ENCODE assay signal across 12 mouse cellular contexts in genomic region chr6:146770005-146770745, GRCm38 (mm10). TPM values are rescaled to one million over a fixed set of nuclear protein-coding genes. Genes with fewer than 3 reads are reported as not detected.
DNase-seq lines count a peak whose midpoint lies in the region; ATAC-seq and TF ChIP-seq lines count a peak whose summit lies in the region.
"Had no signal": no experiment of that assay in that cellular context is flagged by ENCODE, and none has a peak within 500 bp of the region (broad histone marks: within the 10 kb centered on the region; RNA-seq: fewer than 3 reads in every experiment).

No protein-coding gene starts in this region.

- no peaks in the 10 kb centered on the region for H3K4me1 ChIP-seq in kidney, embryonic 16.5 days (ENCODE audit: insufficient read depth, low read length)
- H3K4me1 ChIP-seq in cortical plate, adult 2 months (ENCODE audit: control insufficient read depth, insufficient read depth, low read length): no peaks in the 10 kb centered on the region
- no peaks in the 10 kb centered on the region for H3K4me1 ChIP-seq in heart, postnatal 0 days (ENCODE audit: control insufficient read depth, insufficient read depth)
- no peaks in the 10 kb centered on the region for H3K4me1 ChIP-seq in forebrain, embryonic 15.5 days
- H3K4me1 ChIP-seq: midbrain, embryonic 13.5 days had no signal

- ATAC-seq in kidney, embryonic 16.5 days (ENCODE audit: low FRiP score, low TSS enrichment): peak; percentile 23; the same call in 1 of the 2 replicates
- ATAC-seq in heart, postnatal 0 days (ENCODE audit: insufficient read depth, low read depth): peak; percentile 84
- peak; percentile 77 for ATAC-seq in megakaryocyte progenitor cell, adult 5-6 weeks (replicated peaks; ENCODE audit: poor library complexity)
- no peak for ATAC-seq in forebrain, embryonic 15.5 days (replicated peaks)
- ATAC-seq: midbrain, embryonic 13.5 days had no signal

- no peak for DNase-seq in kidney, adult 9 months
- peak; percentile 66 for DNase-seq in heart, postnatal 0 days (ENCODE audit: low spot score)
- DNase-seq in cerebellum, postnatal 14 days: no peak
- DNase-seq in right cerebral cortex, postnatal 25 days: no peak
- DNase-seq: adrenal gland, adult 2 months; cerebellum, adult 18-20 months; thymus, adult 2 months had no signal

- no peak for TF ChIP-seq POLR2A in cortical plate, adult 2 months (IDR thresholded peaks at IDR 0.05; ENCODE audit: extremely low read depth, insufficient read depth, low read length)

- H3K9ac ChIP-seq in kidney, embryonic 16.5 days (replicated peaks; ENCODE audit: low read length): no peak overlapping the region
- H3K9ac ChIP-seq in heart, postnatal 0 days (replicated peaks; ENCODE audit: low read depth, low read length): no peak overlapping the region
- no peak overlapping the region for H3K9ac ChIP-seq in forebrain, embryonic 15.5 days (replicated peaks)
- H3K9ac ChIP-seq: midbrain, embryonic 13.5 days had no signal

- H3K4me2 ChIP-seq in kidney, embryonic 16.5 days (replicated peaks; ENCODE audit: low read depth, low read length): no peak overlapping the region
- H3K4me2 ChIP-seq in heart, postnatal 0 days (ENCODE audit: low read depth, low read length): no peak overlapping the region
- no peak overlapping the region for H3K4me2 ChIP-seq in forebrain, embryonic 15.5 days (replicated peaks)
- H3K4me2 ChIP-seq: midbrain, embryonic 13.5 days had no signal

- no peak overlapping the region for H3K4me3 ChIP-seq in kidney, embryonic 16.5 days (ENCODE audit: low read length)
- no peak overlapping the region for H3K4me3 ChIP-seq in cortical plate, adult 2 months (ENCODE audit: insufficient read depth, low read length)
- H3K4me3 ChIP-seq in heart, postnatal 0 days (ENCODE audit: low read depth, low read length): no peak overlapping the region
- H3K4me3 ChIP-seq in forebrain, embryonic 15.5 days: no peak overlapping the region
- H3K4me3 ChIP-seq: midbrain, embryonic 13.5 days had no signal

- H3K9me3 ChIP-seq in kidney, embryonic 16.5 days (ENCODE audit: low read length): no peaks in the 10 kb centered on the region
- no peaks in the 10 kb centered on the region for H3K9me3 ChIP-seq in heart, postnatal 0 days (replicated peaks; ENCODE audit: control insufficient read depth, low read length)
- no peaks in the 10 kb centered on the region for H3K9me3 ChIP-seq in forebrain, embryonic 15.5 days
- H3K9me3 ChIP-seq: midbrain, embryonic 13.5 days had no signal

- no peaks in the 10 kb centered on the region for H3K27me3 ChIP-seq in kidney, embryonic 16.5 days (ENCODE audit: insufficient read depth, low read length)
- no peaks in the 10 kb centered on the region for H3K27me3 ChIP-seq in heart, postnatal 0 days (ENCODE audit: control insufficient read depth, insufficient read depth, low read length)
- H3K27me3 ChIP-seq in forebrain, embryonic 15.5 days: no peaks in the 10 kb centered on the region
- H3K27me3 ChIP-seq: midbrain, embryonic 13.5 days had no signal

- no peak for TF ChIP-seq EP300 in heart, postnatal 0 days (IDR thresholded peaks at IDR 0.05; ENCODE audit: low read depth)

- TF ChIP-seq CTCF in cortical plate, adult 2 months (IDR thresholded peaks at IDR 0.05; ENCODE audit: extremely low read depth, insufficient read depth, low read length): no peak
- no peak for TF ChIP-seq CTCF in heart, postnatal 0 days (IDR thresholded peaks at IDR 0.05; ENCODE audit: low read depth)

- peak overlapping the region; percentile 33; the same call in 1 of the 2 replicates for H3K27ac ChIP-seq in kidney, embryonic 16.5 days (ENCODE audit: low read length)
- H3K27ac ChIP-seq in cortical plate, adult 2 months (ENCODE audit: insufficient read depth, low read length): peak overlapping the region; percentile 58; the same call in 1 of the 2 replicates
- peak overlapping the region; percentile 39 for H3K27ac ChIP-seq in heart, postnatal 0 days (ENCODE audit: low read depth)
- H3K27ac ChIP-seq in forebrain, embryonic 15.5 days (replicated peaks): no peak overlapping the region
- H3K27ac ChIP-seq: midbrain, embryonic 13.5 days had no signal

- H3K36me3 ChIP-seq in kidney, embryonic 16.5 days (ENCODE audit: insufficient read depth, low read length): peaks cover 8% of the 10 kb centered on the region
- H3K36me3 ChIP-seq in heart, postnatal 0 days (replicated peaks; ENCODE audit: control insufficient read depth, insufficient read depth, low read length): peaks cover 81% of the 10 kb centered on the region
- peaks cover 19% of the 10 kb centered on the region for H3K36me3 ChIP-seq in forebrain, embryonic 15.5 days

- 56% methylated on average over 6 of the region's 6 CpGs for WGBS in kidney, embryonic 16.5 days
- WGBS in heart, postnatal 0 days: 48% methylated on average over 6 of the region's 6 CpGs
- 81% methylated on average over 6 of the region's 6 CpGs for WGBS in forebrain, embryonic 15.5 days

RNA-seq across cellular contexts. Expression of gene Arntl2, which starts 25.7 kb away (rescaled TPM):
- 3.0 and 4.7 TPM in 2 replicates for polyA plus RNA-seq in kidney, embryonic 16.5 days (2015; fragmentation: Nextera tagmentation; extraction: Ambion mirVana)
- polyA plus RNA-seq in cortical plate, adult 2 months (2012; rRNA removed): 25.6 and 28.3 TPM in 2 replicates
- total RNA-seq in heart, postnatal 0 days (2014; rRNA removed; ENCODE audit: low replicate concordance): 3.2 TPM in 1 of 2 replicates, not detected in the other
- 1.8 and 3.1 TPM in 2 replicates for polyA plus RNA-seq in heart, postnatal 0 days (2015; fragmentation: Nextera tagmentation; extraction: Ambion mirVana)
- total RNA-seq in megakaryocyte progenitor cell, adult 5-6 weeks (2015): not detected in 2 replicates
- total RNA-seq in megakaryocyte progenitor cell, adult 5-6 weeks (2017): not detected in 2 replicates
- polyA plus RNA-seq in forebrain, embryonic 15.5 days (2015; fragmentation: Nextera tagmentation; extraction: Ambion mirVana): 2.6 and 2.7 TPM in 2 replicates

RNA-seq across cellular contexts. Expression of gene Stk38l, which starts 45.4 kb away (rescaled TPM):
- 15.4 and 15.8 TPM in 2 replicates for polyA plus RNA-seq in kidney, embryonic 16.5 days (2015; fragmentation: Nextera tagmentation; extraction: Ambion mirVana)
- 14.6 and 15.7 TPM in 2 replicates for polyA plus RNA-seq in cortical plate, adult 2 months (2012; rRNA removed)
- 9.9 and 13.4 TPM in 2 replicates for total RNA-seq in heart, postnatal 0 days (2014; rRNA removed; ENCODE audit: low replicate concordance)
- polyA plus RNA-seq in heart, postnatal 0 days (2015; fragmentation: Nextera tagmentation; extraction: Ambion mirVana): 17.7 and 20.5 TPM in 2 replicates
- total RNA-seq in megakaryocyte progenitor cell, adult 5-6 weeks (2015): 2.5 and 3.0 TPM in 2 replicates
- total RNA-seq in megakaryocyte progenitor cell, adult 5-6 weeks (2017): 2.3 and 2.4 TPM in 2 replicates
- 13.8 and 15.7 TPM in 2 replicates for polyA plus RNA-seq in forebrain, embryonic 15.5 days (2015; fragmentation: Nextera tagmentation; extraction: Ambion mirVana)
